Mouse (Mus musculus) kidney, postnatal 25 days (tissue): ENCODE measurements around the gene Rasa2.

Experiments
- DNase-seq, 2 experiments: peaks; one replicate each; pipeline ENCODE4 v3.0.0; 2021; ENCODE audit warnings: mixed read lengths in 2 of 2

Gene Rasa2

GRCm38 (mm10) chr9:96638508-96638907 lies 7.1 kb upstream of the Rasa2 start:
- DNase-seq, result peak; percentile 33 to 77

GRCm38 (mm10) chr9:96637157-96637548 lies 5.7 kb upstream of the Rasa2 start:
- DNase-seq, result no peak

DNA sequence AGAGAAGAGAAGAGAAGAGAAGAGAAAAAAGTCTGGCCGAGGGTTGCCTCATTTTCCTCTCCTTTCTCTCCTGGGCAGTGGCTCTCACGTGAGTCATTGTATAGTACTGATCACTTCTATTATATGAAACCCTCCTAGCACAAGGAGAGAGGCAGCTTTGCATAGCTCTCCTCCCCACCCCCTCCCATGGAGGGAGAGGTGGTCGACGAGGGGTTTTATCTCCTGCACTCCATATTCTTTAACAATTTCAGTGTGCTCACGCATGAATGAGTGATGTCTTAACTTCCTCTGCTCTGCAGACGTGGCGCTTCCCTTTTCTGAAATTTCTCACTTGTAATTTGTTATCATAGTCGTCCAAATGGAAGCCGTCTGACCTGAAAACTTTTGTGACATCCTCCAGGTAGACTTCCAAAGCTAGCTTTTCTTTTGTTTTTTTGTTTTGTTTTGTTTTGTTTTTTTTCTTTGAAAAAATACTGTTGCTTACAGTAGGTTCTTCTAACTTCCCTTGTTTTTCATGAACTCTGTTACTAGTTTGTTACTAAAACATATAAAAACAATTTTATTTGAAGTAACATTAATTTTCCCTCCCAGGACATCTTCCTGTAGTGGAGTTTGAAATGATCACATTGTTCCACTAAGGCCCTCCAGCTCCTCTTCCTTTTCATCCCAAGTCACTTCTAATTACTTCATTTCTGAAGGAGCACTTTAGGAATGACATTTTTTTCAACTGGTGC lies 5.2 kb upstream of the Rasa2 start:
- no peak for DNase-seq

DNA sequence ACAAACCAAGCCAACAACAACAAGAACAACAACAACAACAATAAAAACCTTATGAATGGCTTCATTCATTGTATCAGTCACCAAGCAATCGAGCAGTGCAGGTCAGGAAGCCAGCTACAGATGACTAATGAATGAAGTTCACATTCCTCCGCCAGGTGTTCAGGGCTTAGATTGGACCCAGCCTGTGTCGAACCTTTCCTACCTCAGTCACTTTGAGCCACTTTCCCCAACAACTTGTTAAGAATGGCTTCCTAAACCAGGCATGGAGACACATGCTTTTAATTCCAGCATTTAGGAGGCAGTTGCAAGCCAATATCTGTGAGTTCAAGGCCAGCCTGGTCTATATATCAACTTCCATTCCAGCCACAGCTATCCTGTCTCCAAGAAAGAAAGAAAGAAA lies 4.5 kb upstream of the Rasa2 start:
- DNase-seq, result no peak

GRCm38 (mm10) chr9:96635176-96635575 lies 3.8 kb upstream of the Rasa2 start:
- DNase-seq, result peak; percentile 74 to 91

DNA sequence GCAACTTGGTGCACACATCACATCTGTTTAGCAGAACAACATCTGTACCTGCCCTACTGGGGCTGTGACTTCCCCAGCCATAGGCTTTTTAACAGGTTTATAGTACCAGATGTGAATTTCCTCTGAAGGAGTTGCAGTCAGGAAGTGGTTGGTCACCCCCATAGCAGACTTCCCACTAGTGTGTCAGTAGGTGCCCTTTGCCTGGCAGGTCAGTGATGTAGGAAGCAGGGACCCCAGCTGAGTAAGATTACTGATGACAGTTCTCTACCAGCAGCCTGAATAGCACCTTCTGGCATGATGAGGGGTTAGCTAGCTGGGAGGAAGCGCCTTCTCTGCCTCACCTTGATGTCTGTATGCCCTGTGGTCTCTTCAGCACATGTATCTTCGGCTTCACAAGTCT lies 2.4 kb upstream of the Rasa2 start:
- DNase-seq, result no peak

GRCm38 (mm10) chr9:96632756-96633155 lies 1.3 kb upstream of the Rasa2 start:
- DNase-seq, result peak; percentile 59 to 85

- peak; percentile 25 to 58 for DNase-seq
These were observed 765 bp upstream of the Rasa2 start for GRCm38 (mm10) chr9:96632073-96632690.

DNA sequence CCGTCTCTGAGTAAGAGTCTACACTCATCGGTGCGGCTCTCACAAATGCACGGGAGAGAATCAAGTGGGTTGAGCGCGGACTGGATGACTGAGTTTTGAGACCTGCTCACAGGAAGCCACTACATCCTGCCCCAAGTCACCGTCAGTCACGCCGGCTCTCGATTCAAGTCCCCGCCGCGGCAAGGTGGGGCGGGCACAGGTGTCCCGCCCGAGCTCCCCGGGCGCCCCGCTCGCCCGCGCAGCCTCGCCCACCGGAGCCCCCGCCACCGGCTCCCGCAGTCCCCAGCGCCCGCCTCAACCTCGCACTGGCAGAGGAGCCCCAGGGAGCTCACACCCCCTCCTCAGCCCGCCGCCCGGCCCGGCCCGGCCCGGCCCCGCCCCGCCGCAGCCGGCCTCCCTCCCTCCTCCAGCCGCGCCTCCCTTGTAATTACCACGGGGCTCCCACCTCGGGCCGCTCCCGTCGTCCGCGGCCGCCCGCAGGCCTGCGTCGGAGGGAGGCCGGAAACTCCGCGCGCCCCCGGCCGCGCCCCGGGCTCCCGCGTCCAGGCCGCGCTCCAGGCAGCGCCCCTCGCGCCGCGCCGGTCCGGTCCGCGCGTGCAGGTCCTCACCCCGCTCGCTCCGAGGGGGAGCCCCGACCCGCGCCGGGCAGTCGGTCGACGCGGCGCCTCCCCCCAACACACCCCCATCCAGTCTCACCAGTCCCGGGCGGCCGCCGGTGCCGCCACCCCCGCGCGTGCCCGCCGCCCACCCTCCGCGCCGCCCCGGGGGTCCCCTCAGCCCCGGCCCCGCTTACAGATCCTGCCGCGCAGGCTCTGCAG lies 637 bp downstream of the Rasa2 start:
- peak; percentile 60 to 84 for DNase-seq

- DNase-seq, result no peak
These were observed 2.3 kb downstream of the Rasa2 start for GRCm38 (mm10) chr9:96629151-96629550.

DNA sequence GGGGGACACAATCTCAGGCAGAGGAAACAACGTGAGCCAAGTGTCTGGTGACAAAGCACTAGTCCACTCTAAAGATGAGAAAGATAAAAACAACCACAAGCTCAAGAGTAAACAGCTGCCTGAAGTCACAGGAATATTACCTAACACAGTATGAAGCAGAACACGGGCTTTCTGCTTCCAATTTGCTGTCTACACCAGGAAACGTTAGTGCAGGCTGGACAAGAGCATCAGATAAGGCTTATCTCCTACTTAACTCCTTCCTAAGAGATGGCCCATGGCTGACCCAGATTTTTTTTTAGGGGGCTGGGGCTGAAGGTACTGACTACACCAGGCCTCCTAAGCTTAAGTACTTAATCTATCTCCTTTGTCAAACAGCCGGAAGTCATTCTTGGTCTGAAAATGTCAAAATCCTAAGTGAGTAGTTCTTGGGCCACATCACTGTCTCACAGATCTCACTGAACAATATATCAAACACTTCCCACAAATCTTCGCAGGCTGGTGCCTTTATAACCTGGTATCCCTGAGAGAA lies 3.8 kb downstream of the Rasa2 start:
- no peak for DNase-seq

DNA sequence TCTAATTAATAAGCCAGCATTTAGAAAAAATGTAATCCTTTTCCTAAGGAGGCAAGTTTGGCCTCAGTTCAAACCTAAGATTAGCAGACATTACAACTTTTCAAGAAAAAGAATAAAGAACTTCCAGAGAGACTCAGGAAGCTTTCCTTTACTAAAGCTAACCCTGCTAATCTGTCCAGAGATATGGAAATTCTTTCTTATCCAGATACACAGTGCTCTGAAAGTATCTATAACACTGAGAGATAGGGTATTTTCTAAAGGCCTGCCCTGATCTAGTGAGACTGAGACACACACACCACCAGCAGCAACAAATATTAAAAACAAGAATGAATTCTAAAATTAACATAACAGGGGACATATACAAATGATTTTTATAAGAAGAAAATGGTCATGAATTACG lies 4.4 kb downstream of the Rasa2 start:
- DNase-seq, result no peak

GRCm38 (mm10) chr9:96618448-96619176 lies 12.8 kb downstream of the Rasa2 start:
- DNase-seq, result no peak

DNA sequence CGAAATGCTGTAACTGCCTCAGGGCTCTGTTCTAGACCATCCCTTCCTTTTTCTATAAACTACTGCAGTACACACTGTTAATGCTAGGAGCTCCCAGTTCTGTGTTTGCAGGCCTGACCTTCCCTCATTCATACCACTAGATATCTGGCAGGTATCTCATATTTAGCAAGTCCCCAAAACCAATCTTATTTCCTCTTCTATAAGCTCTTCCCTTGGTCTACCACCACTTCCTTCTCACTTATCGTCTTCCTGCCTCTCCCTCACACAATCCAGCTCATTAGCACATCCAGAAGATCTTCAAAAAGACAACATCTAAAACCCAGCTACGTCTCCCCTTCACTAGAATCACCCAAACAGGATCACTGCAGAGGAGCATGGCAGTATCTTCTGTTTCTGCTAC lies 19.1 kb downstream of the Rasa2 start:
- no peak for DNase-seq

DNA sequence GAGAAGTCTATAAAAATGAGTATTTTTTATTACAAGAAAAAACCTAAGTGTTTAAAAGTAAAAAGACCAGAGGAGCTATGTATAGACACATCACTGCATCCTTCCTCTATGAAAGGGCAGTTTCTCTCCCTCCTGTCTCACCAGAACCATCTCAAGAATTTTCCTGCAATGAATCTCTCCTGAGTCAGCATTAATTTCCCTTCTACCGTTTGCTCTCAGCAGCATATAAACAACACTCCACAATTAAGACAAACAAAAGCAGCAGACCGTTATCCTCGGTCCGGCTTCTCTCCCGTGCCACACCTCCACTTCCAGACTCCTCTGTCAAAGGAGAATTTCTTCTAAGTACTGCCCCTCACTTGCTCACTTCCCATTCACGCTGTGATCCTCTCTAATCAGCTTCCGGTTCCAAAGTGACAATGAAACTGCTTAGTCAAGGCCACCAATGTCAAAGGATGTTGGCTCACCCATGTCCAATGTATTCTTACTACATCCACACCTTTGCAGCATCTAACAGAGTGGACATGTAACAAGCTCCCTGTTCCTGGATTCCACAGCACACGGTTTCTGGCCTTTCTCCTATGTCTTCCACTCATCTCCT lies 19.6 kb downstream of the Rasa2 start:
- no peak for DNase-seq

GRCm38 (mm10) chr9:96610813-96611212 lies 20.6 kb downstream of the Rasa2 start:
- peak; percentile 50 to 58 for DNase-seq

DNA sequence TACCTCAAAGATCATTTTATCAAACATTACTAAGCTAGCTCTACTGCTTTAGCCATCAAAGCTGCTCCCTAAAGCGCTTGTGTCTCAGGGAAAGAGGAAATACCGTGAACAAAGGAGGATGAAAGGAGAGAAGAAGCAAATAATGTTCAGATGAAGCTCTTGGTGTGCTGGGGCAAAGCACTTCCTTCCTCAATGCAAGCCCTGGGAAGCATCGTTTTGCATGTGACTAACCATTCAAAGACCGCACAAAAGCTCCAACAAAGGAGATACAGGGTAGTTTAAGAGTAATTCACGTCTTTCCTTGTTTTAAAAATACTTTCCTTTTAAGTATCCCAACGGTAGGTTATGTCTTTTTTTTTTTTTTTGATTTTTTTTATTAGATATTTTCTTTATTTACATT lies 28.0 kb downstream of the Rasa2 start:
- no peak for DNase-seq

DNA sequence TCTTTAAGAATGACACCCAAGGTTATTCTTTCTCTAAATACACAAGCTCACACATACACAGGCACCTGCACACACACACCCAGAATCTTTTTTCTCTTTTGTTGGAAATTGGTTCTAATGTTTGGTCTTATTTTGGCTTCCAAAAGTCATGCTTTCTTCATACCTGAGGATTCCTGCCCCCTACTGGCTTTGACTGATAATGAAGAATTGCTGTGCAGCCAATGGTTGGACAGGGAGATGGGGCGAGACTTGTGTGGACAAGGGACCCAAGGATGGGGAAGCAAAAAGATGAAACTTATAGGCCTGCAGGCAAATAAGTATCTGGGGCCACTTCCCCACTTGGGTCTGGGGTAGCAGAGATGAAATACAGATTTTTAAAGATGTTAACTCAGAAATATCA lies 33.5 kb downstream of the Rasa2 start:
- DNase-seq, result no peak

DNA sequence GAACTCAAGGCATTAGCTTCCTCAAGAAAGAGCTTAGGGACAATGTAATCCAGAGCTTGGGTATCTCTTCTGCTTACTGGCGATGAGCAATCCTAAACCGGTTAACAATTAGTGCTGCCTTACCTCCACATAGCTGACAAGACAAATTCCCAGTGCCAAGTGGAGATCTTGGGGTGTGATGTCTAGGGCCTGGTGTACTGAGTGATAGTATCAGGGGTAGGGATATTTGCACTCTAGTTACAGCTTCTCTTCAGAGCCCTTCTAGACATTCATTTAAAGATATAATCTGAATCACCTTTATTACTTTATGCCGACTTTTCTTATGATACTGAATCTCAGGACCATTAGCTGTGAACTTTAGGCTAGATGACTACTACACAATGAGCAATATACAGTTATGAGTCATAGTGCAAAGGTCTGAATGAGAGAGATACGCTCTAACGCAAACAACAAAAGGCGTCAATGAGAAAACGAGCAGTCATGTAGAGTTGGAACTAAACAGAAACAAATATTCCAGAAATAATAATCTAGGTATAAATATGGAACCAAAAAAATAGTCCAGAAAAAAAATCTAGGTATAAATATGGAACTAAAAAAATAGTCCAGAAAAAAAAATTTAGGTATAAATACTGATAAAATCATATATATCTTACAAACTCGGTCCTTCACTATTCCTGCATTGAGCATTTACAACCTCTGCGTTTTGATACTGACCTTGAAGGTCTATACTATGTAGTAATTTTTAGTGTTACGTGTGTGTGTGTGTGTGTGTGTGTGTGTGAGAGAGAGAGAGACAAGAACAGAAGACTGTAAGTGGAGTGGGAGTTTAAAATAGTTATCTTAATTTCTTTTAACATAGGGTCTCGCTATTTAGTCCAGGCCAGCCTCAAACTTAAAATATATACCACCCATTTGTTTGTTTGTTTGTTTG lies 38.5 kb downstream of the Rasa2 start:
- DNase-seq, result no peak

- DNase-seq, result no peak
These were observed 42.1 kb downstream of the Rasa2 start for GRCm38 (mm10) chr9:96589346-96589745.

DNA sequence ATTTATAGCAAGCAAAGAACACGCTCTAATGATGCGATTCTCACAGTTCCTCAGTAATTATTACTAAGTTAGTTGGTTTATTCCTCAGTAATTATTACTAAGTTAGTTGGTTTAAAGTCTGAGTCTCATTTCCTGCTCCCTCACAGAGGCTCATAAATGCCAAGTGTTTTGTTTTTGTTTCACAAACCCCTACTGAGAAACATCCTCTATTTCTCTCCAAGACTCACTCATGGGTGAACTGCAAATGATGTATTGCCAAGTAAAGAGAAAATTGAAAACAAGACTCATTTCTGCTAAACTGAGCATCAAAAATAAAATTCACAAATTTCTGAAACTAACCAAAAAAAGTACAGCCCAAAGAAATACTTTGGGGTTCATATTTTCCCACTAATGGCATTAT lies 47.9 kb downstream of the Rasa2 start:
- DNase-seq, result no peak
